Mouse (Mus musculus): ENCODE data around the gene Rps5. TPM values are rescaled to one million over a fixed set of nuclear protein-coding genes. Genes with fewer than 3 reads are reported as not detected.
A peak's percentile ranks its signal among the peaks of the same experiment; 100 is the strongest.
"Not testable (repeated sequence)": the region's sequence is repeated elsewhere in the genome, so short reads cannot be mapped to it uniquely, and the experiment has no call there.

Gene Rps5
- total RNA-seq, 2 experiments from 2014 or later = 1,118 to 1,910 TPM

DNA sequence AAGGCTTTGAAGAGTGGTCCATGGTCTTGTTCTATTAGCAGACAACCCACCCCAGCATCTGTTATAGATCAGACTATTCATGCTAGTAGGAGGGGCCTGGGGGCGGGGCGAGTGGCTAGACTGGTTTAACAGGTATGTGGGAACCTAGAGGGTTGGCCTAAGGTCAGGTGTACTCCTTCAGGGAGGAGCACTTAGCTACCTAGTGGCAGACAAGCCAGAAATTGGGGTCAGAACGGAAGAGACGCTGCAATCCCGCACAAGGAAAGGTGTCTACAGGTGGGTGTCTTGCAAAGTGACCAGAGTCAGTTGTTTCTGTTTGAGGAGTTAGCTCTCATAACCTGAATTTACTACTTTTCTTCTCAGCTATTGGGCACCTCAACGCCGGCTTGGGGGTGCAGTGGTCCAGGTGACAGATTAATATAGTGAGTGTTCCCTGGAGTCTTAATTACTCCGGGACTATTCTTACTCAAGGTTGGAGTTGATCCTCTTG, 5.1 kb downstream of the Rps5 start, which contains the start of gene Rnf225:
Gene Rnf225, plus strand, starts transcription at position 226 of the 490 bp plus-strand sequence.
- ATAC-seq (ENCODE audit: poor library complexity, severe bottlenecking) = no peak

GRCm38 (mm10) chr7:12927693-12928589, 5.9 kb downstream of the Rps5 start:
- ATAC-seq (ENCODE audit: poor library complexity, severe bottlenecking) = peak; percentile 12; the same call in 1 of the 2 replicates

GRCm38 (mm10) chr7:12933615-12934140, 11.6 kb downstream of the Rps5 start:
- ATAC-seq (ENCODE audit: poor library complexity, severe bottlenecking) = no peak

DNA sequence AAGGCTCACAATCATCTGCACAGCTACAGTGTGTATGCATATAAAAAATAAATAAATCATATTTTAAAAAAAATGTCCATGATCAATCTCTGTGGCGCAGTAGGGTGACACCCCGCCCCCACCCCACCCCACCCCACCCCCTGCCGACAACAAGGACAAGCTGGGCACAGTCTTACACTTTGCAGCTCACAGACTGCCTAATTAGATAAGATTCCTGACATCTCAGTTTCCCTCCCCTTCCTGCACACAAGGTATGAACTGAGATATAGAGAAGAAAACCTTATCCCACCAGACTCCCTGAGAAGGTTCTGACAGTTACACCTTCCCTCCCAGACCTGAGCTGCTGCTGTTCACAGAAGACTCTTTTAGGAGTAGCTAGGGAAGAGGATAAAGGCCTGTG, 12.7 kb downstream of the Rps5 start:
- ATAC-seq (ENCODE audit: poor library complexity, severe bottlenecking) = no peak

DNA sequence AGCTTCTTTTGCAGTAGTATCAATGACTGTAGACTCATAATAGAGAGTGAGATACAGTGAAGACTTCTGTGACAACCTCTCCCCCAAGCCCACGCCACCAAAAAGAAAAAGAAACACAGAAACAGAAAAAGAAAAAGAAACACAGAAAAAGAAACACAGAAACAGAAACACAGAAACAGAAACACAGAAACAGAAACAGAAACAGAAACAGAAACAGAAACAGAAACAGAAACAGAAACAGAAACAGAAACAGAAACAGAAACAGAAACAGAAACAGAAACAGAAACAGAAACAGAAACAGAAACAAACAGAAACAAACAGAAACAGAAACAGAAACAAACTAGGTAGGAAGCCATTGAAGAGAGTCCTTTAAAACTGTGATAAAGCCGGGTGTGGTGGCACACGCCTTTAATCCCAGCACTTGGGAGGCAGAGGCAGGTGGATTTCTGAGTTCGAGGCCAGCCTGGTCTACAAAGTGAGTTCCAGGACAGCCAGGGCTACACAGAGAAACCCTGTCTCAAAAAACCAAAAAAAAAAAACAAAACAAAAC, 15.2 kb downstream of the Rps5 start:
- ATAC-seq (ENCODE audit: poor library complexity, severe bottlenecking) = not testable (repeated sequence)

DNA sequence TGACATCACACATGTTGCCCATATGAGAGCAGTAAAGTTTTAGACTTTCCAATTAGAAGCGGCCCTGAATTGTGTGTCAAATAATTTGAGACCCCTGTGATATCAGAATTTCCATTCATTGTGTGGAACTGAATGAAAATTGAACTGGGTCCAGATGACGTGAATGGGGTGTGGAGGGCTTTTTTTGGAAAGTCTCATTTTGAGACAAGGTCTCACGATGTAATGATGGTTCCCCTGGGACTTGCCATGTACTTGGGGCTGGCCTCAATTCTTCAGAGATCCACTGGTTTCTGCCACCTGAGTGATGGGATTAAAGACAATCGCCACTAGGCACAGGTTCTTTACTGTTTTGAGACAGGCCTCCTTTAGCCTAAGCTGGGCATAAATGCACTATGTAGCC, 18.5 kb downstream of the Rps5 start:
- no peak for ATAC-seq (ENCODE audit: poor library complexity, severe bottlenecking)

- ATAC-seq (ENCODE audit: poor library complexity, severe bottlenecking) = peak; percentile 90
Measured at GRCm38 (mm10) chr7:12943488-12943887, 21.4 kb downstream of the Rps5 start.

DNA sequence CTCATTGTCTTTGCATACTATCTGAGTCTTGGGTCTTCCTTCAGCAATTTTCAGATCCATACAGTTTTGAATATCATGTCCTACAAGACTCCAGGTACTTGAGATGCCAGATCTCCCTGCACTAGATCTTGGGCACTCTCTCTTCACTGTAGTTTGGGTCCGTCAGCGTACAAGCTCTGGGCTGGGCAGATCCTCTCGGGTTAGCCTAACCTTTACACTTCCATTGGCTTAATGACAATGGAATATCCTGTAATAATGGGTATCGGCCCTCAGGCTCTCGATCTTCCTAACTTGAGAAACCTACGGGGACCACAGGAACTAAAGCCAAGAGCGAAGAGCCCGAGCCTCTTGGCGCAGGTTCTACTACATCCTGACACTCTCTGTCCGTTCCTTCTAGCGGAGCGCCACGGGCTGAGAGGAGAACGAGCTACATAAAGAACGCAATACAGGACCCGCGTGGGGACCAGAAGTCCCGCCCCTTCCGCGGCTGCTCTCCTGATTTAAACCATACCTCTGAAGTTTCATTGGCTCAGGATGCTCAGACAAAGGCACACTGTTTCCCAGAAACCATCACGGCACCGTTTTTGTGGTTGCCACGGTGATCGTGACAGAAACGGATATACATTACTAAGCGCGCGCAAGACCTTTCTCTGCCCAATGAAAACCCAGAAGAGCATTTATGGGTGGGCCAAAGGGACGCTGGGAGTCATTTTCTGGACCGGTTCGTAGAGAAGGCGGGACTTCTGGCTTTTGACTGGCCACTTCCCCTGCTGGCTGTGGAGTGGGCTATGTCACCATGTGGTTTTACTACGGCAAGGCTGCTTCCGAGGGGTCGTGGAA, 27.2 kb downstream of the Rps5 start:
- peak; percentile 96 for ATAC-seq (ENCODE audit: poor library complexity, severe bottlenecking)

DNA sequence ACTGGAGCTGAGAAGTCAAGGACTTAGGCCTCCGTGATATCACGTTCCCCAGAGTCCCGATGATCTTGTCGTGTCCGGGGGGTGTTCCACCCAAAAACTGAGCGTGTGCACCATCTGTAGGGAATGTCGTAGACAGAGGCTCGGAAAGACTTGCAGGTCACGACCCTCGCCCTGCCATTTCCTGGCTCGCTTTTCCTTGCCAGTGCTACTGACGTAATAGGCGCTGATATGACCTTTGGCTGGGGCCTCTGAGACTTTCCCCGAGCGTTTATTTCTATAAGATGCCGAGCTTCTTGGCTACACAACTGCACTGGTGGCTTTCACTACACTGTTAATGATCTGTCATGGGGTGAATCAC, 27.8 kb downstream of the Rps5 start:
- ATAC-seq (ENCODE audit: poor library complexity, severe bottlenecking) = peak; percentile 39

GRCm38 (mm10) chr7:12954896-12955295, 32.8 kb downstream of the Rps5 start:
- peak; percentile 48; the same call in 1 of the 2 replicates for ATAC-seq (ENCODE audit: poor library complexity, severe bottlenecking)

GRCm38 (mm10) chr7:12957511-12957910, 35.4 kb downstream of the Rps5 start:
- no peak for ATAC-seq (ENCODE audit: poor library complexity, severe bottlenecking)

DNA sequence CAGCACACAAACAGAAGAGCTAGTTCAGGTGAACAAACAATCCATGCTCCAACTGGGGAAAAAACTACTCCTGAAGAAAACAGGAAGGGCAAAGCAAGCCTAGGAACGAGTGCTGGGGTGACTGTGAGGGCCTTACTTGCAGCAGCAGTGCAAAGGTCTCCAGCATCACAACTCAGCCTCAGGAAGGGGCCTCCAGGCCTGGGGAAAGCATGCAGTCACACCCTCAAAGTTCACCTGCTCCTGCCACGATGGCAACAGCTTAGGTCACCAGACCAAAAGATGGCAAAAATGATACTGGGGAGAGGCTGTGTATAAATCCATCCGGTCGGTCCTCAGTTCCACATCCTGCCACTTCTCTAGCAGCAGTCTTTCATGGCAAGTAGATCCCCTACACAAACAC, 36.9 kb downstream of the Rps5 start:
- ATAC-seq (ENCODE audit: poor library complexity, severe bottlenecking) = no peak

GRCm38 (mm10) chr7:12959718-12960117, 37.6 kb downstream of the Rps5 start:
- ATAC-seq (ENCODE audit: poor library complexity, severe bottlenecking) = no peak

GRCm38 (mm10) chr7:12961511-12962141, 39.5 kb downstream of the Rps5 start:
- peak; percentile 59 for ATAC-seq (ENCODE audit: poor library complexity, severe bottlenecking)

DNA sequence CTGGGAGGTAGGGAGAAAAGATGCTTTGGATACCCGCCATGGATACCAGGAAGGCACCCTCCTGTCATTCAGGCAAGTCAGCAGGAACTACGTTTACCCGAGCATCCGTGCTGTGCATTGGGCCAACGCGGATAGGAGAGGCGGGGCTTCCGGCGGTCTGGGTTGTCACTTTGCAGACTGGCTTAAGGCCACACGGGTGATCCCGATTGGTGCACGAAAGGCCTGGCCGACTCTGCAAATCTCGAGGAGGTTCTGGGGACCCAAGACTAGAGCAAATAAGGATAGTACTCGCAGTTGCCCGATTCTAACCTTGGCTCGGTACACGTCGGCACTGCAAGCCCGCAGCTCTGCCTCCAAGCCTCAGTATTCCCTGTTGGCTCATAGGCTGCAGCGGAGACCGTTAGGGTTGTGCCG, 43.6 kb downstream of the Rps5 start, which contains the start of gene Zfp324:
Gene Zfp324, plus strand, starts transcription at position 161 of the 414 bp plus-strand sequence.
- ATAC-seq (ENCODE audit: poor library complexity, severe bottlenecking) = peak; percentile 91

- peak; percentile 51 for ATAC-seq (ENCODE audit: poor library complexity, severe bottlenecking)
Measured at GRCm38 (mm10) chr7:12966104-12966845, 44.2 kb downstream of the Rps5 start.

GRCm38 (mm10) chr7:12970906-12971305, 48.8 kb downstream of the Rps5 start:
- ATAC-seq (ENCODE audit: poor library complexity, severe bottlenecking) = no peak
